Mouse (Mus musculus) adrenal gland, postnatal 25 days (tissue): Measurements from ENCODE around the gene Tpbgl. TPM values are rescaled to one million over a fixed set of nuclear protein-coding genes. Genes with fewer than 3 reads are reported as not detected.
A peak's percentile ranks its signal among the peaks of the same experiment; 100 is the strongest.

ENCODE experiments used
- DNase-seq: peaks from one replicate; pipeline ENCODE4 v3.0.0; 2021; ENCODE audit warnings: mixed read lengths
- total RNA-seq: library from RNA; stranded (reverse); gene quantifications from 2 replicates; pipeline ENCODE4 v1.2.3, GENCODE M21; 2021

The Tpbgl gene
- total RNA-seq, 1 experiment from 2014 or later, result 23.2 TPM

GRCm38 (mm10) chr7:99642078-99642477 is 15.2 kb upstream of the Tpbgl start:
- DNase-seq, result no peak

GRCm38 (mm10) chr7:99641245-99641644 is 14.3 kb upstream of the Tpbgl start:
- DNase-seq, result peak; percentile 64

DNA sequence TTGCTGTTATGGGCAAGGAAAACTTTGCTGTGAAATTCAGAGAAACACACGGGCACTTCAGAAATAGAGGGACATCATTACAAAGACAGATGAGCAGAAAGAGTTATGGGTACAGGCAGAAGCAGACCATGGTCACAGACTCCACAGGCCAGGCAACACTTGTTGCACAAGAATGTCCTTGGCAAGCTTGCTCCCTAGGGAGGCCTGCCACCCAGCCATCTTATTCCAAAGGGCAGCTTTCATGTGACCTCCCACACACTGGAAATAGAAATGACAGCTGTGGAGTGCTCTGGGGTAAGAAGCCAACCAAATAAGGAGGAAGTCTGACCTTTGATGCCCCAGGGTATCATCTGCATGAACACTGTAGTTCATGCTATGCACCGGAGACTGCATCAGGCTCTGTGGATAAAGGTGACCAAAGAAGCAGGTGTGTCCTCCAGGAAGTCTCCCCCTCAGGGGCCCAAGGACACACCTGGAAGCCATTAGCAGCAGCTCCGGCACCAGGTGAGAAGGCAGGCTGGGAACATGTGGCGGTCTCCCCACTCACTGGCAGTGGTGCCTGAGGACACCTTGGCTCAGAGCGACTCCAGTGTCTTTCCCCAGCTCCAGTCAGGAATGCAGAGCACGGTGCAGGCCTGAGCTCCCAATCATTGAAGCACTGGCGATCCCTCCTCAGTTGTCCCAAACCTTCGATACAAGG is 7.2 kb upstream of the Tpbgl start:
- peak; percentile 44 for DNase-seq

DNA sequence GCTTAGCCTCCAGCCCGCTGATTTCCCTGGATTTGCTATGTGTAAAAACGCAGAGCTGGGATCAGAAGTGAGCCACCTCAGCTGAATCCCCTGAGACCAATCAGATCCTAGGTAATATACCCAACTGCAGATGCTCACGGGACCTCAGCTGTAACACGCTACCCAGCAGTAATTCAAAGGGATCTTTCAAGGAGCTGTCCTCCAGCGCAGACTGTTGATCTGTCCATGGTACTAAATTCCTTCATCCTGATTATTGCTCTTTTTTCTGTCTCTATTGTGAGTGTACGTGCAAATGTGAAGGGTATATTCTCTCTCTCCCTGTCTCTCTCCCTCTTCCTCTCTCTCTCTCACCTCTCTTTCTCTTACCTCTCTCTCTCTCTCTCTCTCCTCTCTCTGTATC is 5.4 kb upstream of the Tpbgl start:
- DNase-seq, result no peak

DNA sequence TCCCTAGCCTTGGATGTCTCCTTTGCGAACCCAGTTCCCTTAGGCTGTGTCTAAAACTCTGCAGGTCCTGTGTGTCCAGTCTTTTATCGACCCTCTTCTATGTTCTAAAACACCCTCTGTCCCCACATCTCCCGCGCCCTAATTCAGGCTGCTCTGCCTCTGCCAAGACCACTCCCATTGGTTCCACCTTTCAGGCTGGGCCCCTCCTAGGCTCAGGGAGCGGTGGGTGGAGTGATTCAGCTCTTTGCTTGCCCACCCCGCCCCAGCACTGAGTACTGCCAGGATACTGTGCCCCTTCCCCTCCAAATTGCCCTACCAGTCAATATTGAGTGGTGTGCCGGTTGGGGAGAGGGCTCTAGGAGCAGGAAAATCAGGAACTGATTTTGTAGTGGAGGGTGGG is 463 bp upstream of the Tpbgl start:
- DNase-seq, result no peak

DNA sequence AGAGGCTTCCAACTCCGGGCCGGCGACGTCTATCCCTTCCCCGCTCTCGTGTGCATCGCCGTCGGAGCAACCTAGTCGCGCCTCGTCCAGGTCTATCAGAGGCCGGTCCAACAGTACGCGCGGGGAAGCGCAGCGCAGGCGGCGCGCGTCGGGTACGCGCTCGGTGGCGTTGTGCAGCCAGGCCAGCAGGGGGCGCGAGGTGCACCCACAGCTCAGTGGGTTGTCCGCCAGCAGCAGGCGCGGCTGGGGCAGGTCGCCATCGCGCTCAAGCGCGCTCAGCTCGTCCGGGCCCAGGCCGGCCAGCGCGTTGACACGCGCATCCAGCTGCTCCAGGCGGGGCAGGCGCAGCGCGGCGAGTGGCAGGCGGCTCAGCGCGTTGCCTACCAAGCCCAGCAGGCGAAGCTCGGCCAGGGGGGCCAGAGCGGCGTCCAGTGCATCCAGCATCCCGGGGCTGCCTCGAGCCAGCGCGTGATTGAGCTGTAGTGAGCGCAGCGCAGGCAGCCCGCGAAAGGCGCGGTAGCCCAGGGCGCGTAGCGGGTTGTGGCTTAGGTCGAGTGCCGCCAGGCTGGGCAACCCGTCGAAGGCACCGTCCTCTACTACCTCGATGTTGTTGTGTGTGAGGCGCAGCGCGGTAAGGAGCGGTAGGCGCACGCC is 1.1 kb downstream of the Tpbgl start:
- DNase-seq, result peak; percentile 94

GRCm38 (mm10) chr7:99618860-99619259 is 8.0 kb downstream of the Tpbgl start:
- peak; percentile 49 for DNase-seq

- DNase-seq, result no peak
These were observed 8.6 kb downstream of the Tpbgl start for GRCm38 (mm10) chr7:99618264-99618663.

DNA sequence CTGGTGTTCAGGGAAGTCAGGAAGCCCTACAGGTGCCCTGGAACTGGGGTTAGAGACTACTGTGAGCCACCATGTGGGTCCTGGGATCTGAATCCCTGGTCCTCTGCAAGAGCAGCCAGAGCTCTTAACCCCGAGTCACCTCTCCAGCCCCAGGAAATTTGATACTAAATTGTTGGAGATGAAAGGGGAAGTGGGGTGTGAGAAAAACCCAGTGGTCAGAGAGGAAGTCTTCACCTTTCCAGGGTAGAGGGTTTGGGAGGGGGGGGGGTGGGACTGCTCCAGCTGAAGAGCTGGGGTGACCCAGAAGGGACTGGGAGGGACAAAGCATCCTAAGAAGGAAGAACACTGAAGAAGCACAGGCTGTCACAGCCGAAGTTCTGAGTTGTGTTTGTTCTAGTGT is 19.3 kb downstream of the Tpbgl start:
- no peak for DNase-seq

- peak; percentile 41 for DNase-seq
These were observed 20.1 kb downstream of the Tpbgl start for GRCm38 (mm10) chr7:99606766-99607165.

- DNase-seq, result no peak
These were observed 20.6 kb downstream of the Tpbgl start for GRCm38 (mm10) chr7:99606303-99606702.

DNA sequence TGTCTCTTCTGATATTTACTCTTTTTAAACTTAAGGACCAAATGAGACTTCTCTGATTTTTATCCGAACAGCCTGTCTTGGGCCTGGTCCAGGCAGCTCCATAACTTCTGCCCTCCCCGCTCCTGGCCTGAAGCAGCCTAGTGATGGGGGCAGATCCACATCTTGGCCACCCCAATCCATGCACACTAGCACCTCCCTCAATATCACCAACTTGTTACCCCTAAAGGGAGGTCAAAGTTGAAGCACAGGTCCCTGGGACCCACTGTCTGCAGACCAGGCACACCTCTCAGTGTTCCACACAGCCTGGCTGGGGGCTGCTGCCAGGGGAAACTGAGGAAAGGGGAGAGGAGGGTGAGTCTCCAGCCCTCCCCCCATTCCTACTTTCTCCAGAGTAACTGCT is 21.8 kb downstream of the Tpbgl start:
- DNase-seq, result no peak

- no peak for DNase-seq
These were observed 22.8 kb downstream of the Tpbgl start for GRCm38 (mm10) chr7:99603875-99604662.

GRCm38 (mm10) chr7:99598722-99599121 is 28.2 kb downstream of the Tpbgl start:
- DNase-seq, result no peak

DNA sequence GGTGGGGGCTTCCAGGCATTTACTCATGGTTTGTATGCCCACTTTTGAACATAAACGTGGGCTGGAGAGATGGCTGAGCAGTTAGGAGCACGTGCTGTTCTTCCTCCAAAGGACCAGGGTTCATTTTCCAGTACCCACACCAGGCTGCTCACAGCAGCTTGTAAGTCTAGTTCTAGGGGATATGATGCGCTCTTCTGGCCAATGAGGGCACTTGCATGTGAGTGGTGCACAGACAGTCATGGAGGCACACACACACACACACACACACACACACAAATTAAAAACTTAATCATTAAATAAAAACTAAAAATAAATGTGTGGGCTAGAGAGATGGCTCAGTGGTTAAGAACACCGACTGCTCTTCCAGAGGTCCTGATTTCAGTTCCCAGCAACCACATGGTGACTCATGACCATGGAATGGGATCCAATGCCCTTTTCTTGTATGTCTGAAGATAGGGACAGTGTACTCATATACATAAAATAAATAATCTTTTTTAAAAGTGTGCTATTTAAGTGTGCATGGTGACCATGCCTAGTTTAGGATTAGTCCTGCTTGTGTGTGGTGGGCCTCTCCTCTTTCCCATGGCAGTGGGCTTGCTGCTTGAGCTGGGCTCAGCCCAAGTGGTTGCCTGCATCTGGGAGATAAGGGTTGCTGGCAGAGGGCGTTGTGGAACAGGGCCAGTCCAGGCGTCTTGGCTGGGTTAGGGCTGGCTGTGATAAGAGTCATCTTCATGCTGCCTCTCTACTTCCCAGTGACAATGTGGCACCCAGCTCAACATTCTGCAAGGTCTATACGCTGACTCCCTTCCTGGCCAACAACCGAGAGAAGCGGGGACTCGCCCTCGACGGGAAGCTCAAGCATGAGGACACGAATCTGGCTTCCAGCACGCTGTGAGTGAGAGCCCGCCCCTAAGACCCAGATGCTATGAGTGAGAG is 32.8 kb downstream of the Tpbgl start:
- DNase-seq, result no peak

DNA sequence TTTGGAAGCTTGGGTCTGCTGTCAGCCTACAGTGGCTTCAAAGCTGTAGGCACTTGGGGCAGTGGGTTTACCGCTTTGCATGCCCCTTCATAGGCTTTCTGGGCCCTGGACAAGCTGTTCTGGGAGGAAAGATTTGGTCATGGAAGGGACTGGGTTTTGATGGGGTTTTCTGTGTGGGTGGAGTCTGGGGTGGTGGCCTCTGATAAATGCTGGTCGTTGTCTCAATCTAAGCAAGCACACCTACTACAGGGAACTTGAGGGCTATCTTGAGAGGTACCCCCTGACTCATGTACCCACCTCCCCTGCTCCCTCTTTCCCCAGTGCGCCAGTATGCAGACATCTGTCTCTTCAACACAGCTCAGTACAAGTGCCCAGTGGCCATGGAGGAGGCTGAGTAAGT is 34.2 kb downstream of the Tpbgl start:
- DNase-seq, result no peak

DNA sequence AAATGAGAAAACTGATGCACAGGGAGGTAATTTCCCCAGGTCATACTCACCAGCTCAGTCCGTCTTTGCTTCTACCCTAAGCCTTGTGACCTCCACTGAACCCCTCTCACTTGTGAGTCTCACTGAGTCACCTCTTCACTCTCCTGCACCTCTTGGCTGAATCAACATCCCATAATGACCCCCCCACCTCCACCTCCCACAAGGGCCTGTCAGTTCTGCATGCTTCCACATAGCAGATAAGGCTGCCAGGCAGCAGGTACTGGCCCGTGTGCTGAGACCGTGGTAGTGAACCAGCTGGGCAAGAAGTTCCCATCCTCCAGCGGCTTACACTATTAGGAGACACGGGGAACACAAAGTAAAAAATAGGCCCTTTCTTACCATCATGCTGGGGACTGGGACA is 36.3 kb downstream of the Tpbgl start:
- no peak for DNase-seq

DNA sequence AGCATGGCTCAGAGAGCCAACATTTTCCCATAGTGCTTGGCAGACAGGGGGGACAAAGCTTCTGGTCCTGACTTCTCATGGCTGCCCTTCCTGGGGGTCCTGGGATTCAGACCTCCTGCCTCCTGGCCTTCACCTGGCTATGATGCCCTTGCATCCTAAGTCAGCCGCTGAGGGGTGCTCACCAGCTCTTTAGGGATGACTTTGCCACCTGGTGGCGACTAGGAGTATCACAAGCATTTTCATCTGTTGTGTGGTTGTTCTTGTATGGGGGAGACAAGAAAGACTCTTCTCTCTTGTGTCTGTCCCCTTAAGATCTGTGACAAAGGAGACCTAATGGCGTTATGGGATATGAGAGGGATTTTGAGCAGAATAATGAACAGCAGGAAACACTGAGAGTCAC is 36.8 kb downstream of the Tpbgl start:
- DNase-seq, result peak; percentile 73

GRCm38 (mm10) chr7:99585976-99586375 is 40.9 kb downstream of the Tpbgl start:
- DNase-seq, result peak; percentile 40

- no peak for DNase-seq
These were observed 43.3 kb downstream of the Tpbgl start for GRCm38 (mm10) chr7:99583625-99584024.

DNA sequence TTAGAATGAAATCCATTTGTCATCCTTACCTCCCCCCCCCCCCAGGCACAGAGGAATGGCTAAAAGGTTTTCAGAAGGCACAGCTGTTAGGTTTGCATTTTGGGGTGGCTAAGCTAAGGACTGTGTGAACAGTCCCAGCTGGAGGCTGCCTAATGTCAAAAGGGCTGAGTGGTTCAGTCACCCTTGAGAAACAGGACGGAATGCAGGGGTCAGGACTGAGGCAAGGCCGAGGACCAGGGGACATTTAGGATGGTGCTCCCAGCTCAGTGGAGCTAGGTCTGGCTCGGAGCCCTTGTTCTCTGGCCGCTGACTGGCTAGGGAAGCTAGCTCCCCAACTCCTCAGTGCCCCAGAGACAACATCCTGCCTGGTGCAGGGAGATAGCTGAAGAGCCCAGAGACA is 44.0 kb downstream of the Tpbgl start:
- no peak for DNase-seq

- no peak for DNase-seq
These were observed 44.6 kb downstream of the Tpbgl start for GRCm38 (mm10) chr7:99582306-99582705.
